Mouse (Mus musculus): Measurements from ENCODE around the gene Zfp143. TPM values are rescaled to one million over a fixed set of nuclear protein-coding genes. Genes with fewer than 3 reads are reported as not detected.

Gene Zfp143
- polyA plus RNA-seq, 1 experiment from 2014 or later = 23.3 TPM

DNA sequence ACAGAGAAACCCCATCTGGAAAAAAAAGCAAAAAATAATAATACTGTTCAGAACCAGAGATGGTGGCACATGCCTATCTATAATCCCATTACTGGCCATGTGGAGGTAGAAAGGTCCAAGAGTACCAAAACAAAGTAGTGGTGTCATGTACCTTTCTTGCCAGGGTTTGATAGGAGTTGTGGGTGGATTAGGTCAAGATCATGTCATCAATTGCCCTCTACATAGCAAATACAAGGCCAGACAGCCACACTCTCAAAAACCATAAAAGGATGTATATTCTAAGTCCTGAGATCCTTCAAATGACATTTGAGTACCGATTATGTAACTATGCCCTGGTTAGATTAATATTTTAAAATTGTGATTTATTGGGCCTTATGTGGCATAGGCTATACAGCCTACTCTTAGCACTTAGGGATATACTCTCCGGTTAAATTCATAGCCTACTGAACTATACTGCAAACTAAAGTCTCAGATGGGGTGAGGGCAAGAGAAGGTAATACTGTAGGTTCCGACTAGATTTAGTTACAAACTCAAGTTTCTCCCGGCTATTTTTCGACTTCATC, 830 bp upstream of the Zfp143 start:
- H3K36me3 ChIP-seq = peaks cover 13% of the 10 kb centered on the region
- ATAC-seq (replicated peaks) = no peak
- peak overlapping the region; percentile 54 for H3K4me2 ChIP-seq (replicated peaks)
- H3K27ac ChIP-seq (replicated peaks) = peak overlapping the region; percentile 98
- H3K9me3 ChIP-seq = no peaks in the 10 kb centered on the region
- no peaks in the 10 kb centered on the region for H3K27me3 ChIP-seq
- peak overlapping the region; percentile 57 for H3K4me3 ChIP-seq
- 18% methylated on average over 5 of the region's 5 CpGs for WGBS
- peak overlapping the region; percentile 84 for H3K9ac ChIP-seq (replicated peaks)
- peaks cover 27% of the 10 kb centered on the region for H3K4me1 ChIP-seq

GRCm38 (mm10) chr7:110060669-110061198, 283 bp upstream of the Zfp143 start:
- H3K27me3 ChIP-seq = no peaks in the 10 kb centered on the region
- H3K4me3 ChIP-seq = peak overlapping the region; percentile 57
- H3K4me2 ChIP-seq (replicated peaks) = peak overlapping the region; percentile 54
- H3K4me1 ChIP-seq = peaks cover 27% of the 10 kb centered on the region
- WGBS = under 1% methylated on average over 26 of the region's 26 CpGs
- ATAC-seq (replicated peaks) = no peak
- peak overlapping the region; percentile 84 for H3K9ac ChIP-seq (replicated peaks)
- peak overlapping the region; percentile 98 for H3K27ac ChIP-seq (replicated peaks)
- no peaks in the 10 kb centered on the region for H3K9me3 ChIP-seq
- peaks cover 12% of the 10 kb centered on the region for H3K36me3 ChIP-seq

GRCm38 (mm10) chr7:110061752-110062273, 796 bp downstream of the Zfp143 start:
- peak overlapping the region; percentile 100 for H3K27ac ChIP-seq (replicated peaks)
- H3K4me1 ChIP-seq = peaks cover 27% of the 10 kb centered on the region
- peaks cover 8% of the 10 kb centered on the region; the same call in 1 of the 2 replicates for H3K36me3 ChIP-seq
- H3K4me3 ChIP-seq = peak overlapping the region; percentile 57
- peak overlapping the region; percentile 47 for H3K4me2 ChIP-seq (replicated peaks)
- H3K9ac ChIP-seq (replicated peaks) = peak overlapping the region; percentile 97
- no peaks in the 10 kb centered on the region for H3K9me3 ChIP-seq
- ATAC-seq (replicated peaks) = peak; percentile 74
- no peaks in the 10 kb centered on the region for H3K27me3 ChIP-seq
- under 1% methylated on average over 47 of the region's 48 CpGs for WGBS

DNA sequence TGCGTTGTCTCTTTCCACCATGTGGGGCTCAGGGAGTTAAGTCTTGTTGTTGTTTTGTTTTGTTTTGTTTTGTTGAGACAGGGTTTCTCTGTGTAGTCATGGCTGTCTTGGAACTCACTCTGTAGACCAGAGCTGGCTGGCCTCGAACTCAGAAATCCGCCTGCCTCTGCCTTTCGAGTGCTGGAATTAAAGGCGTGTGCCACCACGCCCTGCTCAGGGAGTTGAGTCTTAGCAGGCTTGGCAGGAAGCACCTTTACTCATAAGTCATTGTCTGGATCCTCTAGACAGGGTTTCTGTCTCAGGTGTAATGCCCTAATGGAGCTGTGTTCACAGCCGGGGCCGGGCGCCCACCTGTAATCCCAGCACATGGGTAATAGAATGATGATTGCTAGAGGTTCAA, 2.7 kb downstream of the Zfp143 start:
- Histone ChIP-seq H3K27ac (replicated peaks) (no peak overlapping the region), H3K27me3 (no peaks in the 10 kb centered on the region), H3K9ac (replicated peaks) (no peak overlapping the region), H3K36me3 (peaks cover 15% of the 10 kb centered on the region), H3K9me3 (no peaks in the 10 kb centered on the region), H3K4me1 (peaks cover 24% of the 10 kb centered on the region), H3K4me2 (replicated peaks) (no peak overlapping the region), H3K4me3 (no peak overlapping the region)
- WGBS = 98% methylated on average over 9 of the region's 9 CpGs
- no peak for ATAC-seq (replicated peaks)

DNA sequence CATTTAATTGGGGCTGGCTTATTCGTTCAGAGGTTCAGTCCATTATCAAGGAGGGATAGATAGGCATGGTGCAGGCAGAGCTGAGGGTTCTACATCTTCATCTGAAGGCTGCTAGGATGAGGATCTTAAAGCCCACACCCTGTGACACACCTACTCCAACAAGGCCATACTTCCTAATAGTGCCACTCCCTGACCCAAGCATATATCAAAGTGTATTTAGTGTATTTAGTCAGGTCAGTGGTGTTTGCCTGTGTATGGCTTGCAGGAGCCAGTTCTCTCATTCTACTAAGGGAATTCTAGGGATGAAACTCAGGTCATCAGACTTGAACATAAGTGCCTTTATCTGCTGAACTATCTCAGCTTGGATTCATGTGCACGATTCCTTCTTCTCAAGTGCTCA, 8.1 kb downstream of the Zfp143 start:
- Histone ChIP-seq H3K4me3 (no peak overlapping the region), H3K27ac (replicated peaks) (no peak overlapping the region), H3K9ac (replicated peaks) (no peak overlapping the region), H3K36me3 (peaks cover 50% of the 10 kb centered on the region), H3K9me3 (no peaks in the 10 kb centered on the region), H3K27me3 (no peaks in the 10 kb centered on the region), H3K4me2 (replicated peaks) (no peak overlapping the region), H3K4me1 (no peaks in the 10 kb centered on the region; the same call in 1 of the 2 replicates)
- ATAC-seq (replicated peaks) = no peak
- WGBS = 93% methylated on average over 2 of the region's 2 CpGs

- Histone ChIP-seq H3K27me3 (no peaks in the 10 kb centered on the region), H3K9me3 (no peaks in the 10 kb centered on the region), H3K4me1 (peaks cover 1% of the 10 kb centered on the region), H3K36me3 (peaks cover 85% of the 10 kb centered on the region), H3K4me3 (no peak overlapping the region), H3K27ac (replicated peaks) (no peak overlapping the region), H3K4me2 (replicated peaks) (no peak overlapping the region), H3K9ac (replicated peaks) (no peak overlapping the region)
- no peak for ATAC-seq (replicated peaks)
- 94% methylated on average over 5 of the region's 5 CpGs for WGBS
Observed at GRCm38 (mm10) chr7:110078168-110078567, 17.2 kb downstream of the Zfp143 start.

GRCm38 (mm10) chr7:110083386-110084165, 22.6 kb downstream of the Zfp143 start:
- WGBS = 61% methylated on average over 13 of the region's 13 CpGs
- Histone ChIP-seq H3K9ac (replicated peaks) (no peak overlapping the region), H3K27ac (replicated peaks) (peak overlapping the region; percentile 70), H3K4me1 (peaks cover 6% of the 10 kb centered on the region), H3K36me3 (peaks cover 85% of the 10 kb centered on the region), H3K27me3 (no peaks in the 10 kb centered on the region), H3K9me3 (no peaks in the 10 kb centered on the region), H3K4me3 (no peak overlapping the region), H3K4me2 (replicated peaks) (no peak overlapping the region)
- peak; percentile 64; the same call in 1 of the 2 replicates for ATAC-seq (replicated peaks)

DNA sequence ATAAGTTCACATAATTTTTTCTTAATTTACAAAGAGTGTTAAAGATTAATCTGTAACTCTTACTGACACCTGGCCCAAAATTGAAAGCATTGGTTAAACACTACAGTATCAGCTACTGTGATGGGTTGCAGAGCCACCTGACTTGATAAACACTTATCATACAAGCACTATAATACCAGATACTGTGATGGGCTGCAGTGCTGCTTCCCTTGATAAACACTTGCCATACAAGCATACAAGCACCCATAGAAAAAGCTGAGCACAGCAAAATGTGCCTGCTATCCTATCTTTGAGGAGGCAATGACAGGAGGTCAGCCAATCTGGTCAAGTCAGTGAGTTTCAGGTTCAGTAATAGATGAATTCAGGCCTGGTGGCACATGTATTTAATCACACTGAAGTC, 24.2 kb downstream of the Zfp143 start:
- no peak overlapping the region for H3K4me3 ChIP-seq
- peaks cover 84% of the 10 kb centered on the region for H3K36me3 ChIP-seq
- H3K4me1 ChIP-seq = peaks cover 6% of the 10 kb centered on the region
- no peak overlapping the region for H3K27ac ChIP-seq (replicated peaks)
- H3K9ac ChIP-seq (replicated peaks) = no peak overlapping the region
- no peak overlapping the region for H3K4me2 ChIP-seq (replicated peaks)
- ATAC-seq (replicated peaks) = no peak
- no peaks in the 10 kb centered on the region for H3K27me3 ChIP-seq
- no peaks in the 10 kb centered on the region for H3K9me3 ChIP-seq

DNA sequence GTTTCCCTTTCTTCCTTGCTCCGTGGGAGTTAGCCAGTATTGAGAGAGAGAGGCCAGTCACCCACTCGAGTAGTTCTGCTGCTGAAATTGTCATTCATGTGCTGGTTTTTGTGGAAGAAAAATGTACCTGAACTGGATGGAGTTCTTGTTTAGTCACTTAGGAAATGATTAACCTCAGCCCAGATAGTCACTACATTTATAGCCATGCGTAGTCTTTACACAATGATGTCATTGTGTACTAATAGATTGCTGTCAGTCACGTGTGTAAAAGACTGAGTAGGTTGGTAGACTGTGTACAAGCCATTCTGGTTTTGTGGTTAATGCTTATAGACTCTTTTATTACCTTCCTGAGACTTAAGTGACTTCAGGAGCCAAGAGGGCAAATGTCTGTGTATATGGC, 26.9 kb downstream of the Zfp143 start:
- no peaks in the 10 kb centered on the region for H3K9me3 ChIP-seq
- no peak overlapping the region for H3K4me3 ChIP-seq
- no peak overlapping the region for H3K9ac ChIP-seq (replicated peaks)
- peaks cover 6% of the 10 kb centered on the region for H3K4me1 ChIP-seq
- 75% methylated on average over 4 of the region's 4 CpGs for WGBS
- peaks cover 84% of the 10 kb centered on the region for H3K36me3 ChIP-seq
- no peak overlapping the region for H3K27ac ChIP-seq (replicated peaks)
- no peak overlapping the region for H3K4me2 ChIP-seq (replicated peaks)
- H3K27me3 ChIP-seq = no peaks in the 10 kb centered on the region
- no peak for ATAC-seq (replicated peaks)

DNA sequence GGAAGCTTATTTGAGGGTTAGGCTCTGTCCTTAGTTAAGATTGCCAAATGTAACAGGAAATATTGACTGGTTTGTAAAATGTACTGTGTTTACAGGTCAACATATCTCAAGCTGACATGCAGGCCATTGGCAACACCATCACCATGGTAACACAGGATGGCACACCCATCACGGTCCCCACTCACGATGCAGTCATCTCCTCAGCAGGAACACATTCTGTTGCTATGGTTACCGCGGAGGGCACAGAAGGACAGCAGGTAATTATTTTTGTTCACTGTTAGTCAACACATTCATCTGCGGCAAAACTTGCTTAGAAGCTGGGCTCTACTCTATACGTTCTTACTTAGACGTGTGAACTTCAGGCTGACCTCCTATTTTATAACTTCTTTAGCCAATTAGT, 30.7 kb downstream of the Zfp143 start:
- Histone ChIP-seq H3K4me3 (no peak overlapping the region), H3K27ac (replicated peaks) (no peak overlapping the region), H3K27me3 (no peaks in the 10 kb centered on the region), H3K9me3 (no peaks in the 10 kb centered on the region), H3K9ac (replicated peaks) (no peak overlapping the region), H3K4me2 (replicated peaks) (no peak overlapping the region), H3K4me1 (no peaks in the 10 kb centered on the region), H3K36me3 (peaks cover 84% of the 10 kb centered on the region)
- 38% methylated on average over 7 of the region's 7 CpGs for WGBS
- no peak for ATAC-seq (replicated peaks)

DNA sequence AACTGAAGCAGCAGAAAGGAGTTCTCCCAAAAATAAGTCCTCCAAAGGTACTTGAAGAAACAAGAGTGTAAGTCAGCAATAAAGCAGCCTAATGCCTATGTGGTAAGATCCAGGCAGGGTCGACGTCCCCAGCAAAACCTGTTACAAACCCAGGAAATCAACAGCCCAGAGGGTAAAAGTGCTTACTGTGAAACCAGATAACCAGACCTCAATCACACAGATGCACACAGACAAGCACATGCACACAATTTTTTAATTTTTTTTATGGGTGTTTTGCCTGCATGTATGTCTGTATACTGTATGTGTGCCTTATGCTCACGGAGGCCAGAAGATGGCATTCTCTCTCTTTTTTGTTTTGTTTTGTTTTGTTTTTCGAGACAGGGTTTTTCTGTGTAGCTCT, 35.3 kb downstream of the Zfp143 start:
- Histone ChIP-seq H3K4me3 (no peak overlapping the region), H3K27ac (replicated peaks) (no peak overlapping the region), H3K9ac (replicated peaks) (no peak overlapping the region), H3K4me2 (replicated peaks) (no peak overlapping the region), H3K36me3 (peaks cover 46% of the 10 kb centered on the region), H3K27me3 (no peaks in the 10 kb centered on the region), H3K4me1 (no peaks in the 10 kb centered on the region), H3K9me3 (no peaks in the 10 kb centered on the region)
- ATAC-seq (replicated peaks) = no peak
- 91% methylated on average over 4 of the region's 4 CpGs for WGBS

DNA sequence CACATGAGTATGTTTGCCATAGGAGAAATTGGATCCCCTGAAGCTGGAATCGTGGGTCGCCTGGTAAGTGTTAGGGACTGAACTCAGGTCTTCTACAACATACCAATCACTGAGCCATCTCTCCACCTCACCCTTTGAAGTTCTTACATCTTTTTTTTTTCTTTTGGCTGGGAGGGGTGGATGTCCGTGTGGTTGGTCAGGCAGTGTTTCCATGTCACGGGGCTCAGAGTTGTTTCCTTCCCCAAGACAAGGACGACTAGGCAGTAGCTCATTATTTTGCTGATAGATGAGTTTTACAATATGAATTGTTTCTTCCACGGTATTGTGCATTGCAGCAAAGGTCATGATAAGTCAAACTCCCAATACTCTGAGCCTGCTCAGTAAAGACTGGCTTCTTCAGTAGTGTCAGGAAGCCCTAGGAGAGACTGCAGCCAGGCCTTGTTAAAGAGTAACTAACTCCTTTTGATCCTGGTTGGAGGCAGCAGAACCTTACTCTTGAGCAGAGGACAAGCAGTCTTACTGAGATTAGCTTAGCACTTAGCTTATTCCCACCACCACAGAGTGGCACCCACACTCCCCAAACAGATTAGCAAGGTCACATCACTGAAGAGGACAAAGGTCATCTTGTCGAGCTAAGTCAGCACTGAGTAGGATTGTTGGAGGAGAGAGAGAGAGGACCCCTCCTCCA, 36.2 kb downstream of the Zfp143 start:
- Histone ChIP-seq H3K36me3 (peaks cover 40% of the 10 kb centered on the region), H3K4me3 (no peak overlapping the region), H3K9me3 (no peaks in the 10 kb centered on the region), H3K4me2 (replicated peaks) (no peak overlapping the region), H3K27me3 (no peaks in the 10 kb centered on the region), H3K27ac (replicated peaks) (no peak overlapping the region), H3K9ac (replicated peaks) (no peak overlapping the region), H3K4me1 (no peaks in the 10 kb centered on the region)
- no peak for ATAC-seq (replicated peaks)
- 79% methylated on average over 7 of the region's 7 CpGs for WGBS
